In genomic region chr8:87471603-87472270, GRCm38 (mm10) we compare ENCODE assay signal across 8 mouse cellular contexts. TPM values are rescaled to one million over a fixed set of nuclear protein-coding genes. Genes with fewer than 3 reads are reported as not detected.
DNase-seq lines count a peak whose midpoint lies in the region; ATAC-seq and TF ChIP-seq lines count a peak whose summit lies in the region.

No protein-coding gene starts in this region.

- H3K4me3 ChIP-seq in lung, embryonic 15.5 days: peak overlapping the region; percentile 50
- H3K4me3 ChIP-seq in cortical plate, adult 2 months (ENCODE audit: insufficient read depth, low read length): peak overlapping the region; percentile 50
- H3K4me3 ChIP-seq in hindbrain, embryonic 15.5 days: peak overlapping the region; percentile 84
- peak overlapping the region; percentile 71 for H3K4me3 ChIP-seq in midbrain, embryonic 16.5 days (ENCODE audit: low read depth, low read length)

- H3K4me2 ChIP-seq in lung, embryonic 15.5 days: peak overlapping the region; percentile 96
- H3K4me2 ChIP-seq in hindbrain, embryonic 15.5 days: peak overlapping the region; percentile 90
- peak overlapping the region; percentile 97 for H3K4me2 ChIP-seq in midbrain, embryonic 16.5 days (ENCODE audit: low read length)

- H3K9me3 ChIP-seq in lung, embryonic 15.5 days: no peaks in the 10 kb centered on the region
- no peaks in the 10 kb centered on the region for H3K9me3 ChIP-seq in hindbrain, embryonic 15.5 days
- no peaks in the 10 kb centered on the region for H3K9me3 ChIP-seq in midbrain, embryonic 16.5 days (replicated peaks; ENCODE audit: control insufficient read depth, low read length, poor library complexity, severe bottlenecking)

- no peaks in the 10 kb centered on the region for H3K36me3 ChIP-seq in lung, embryonic 15.5 days
- no peaks in the 10 kb centered on the region for H3K36me3 ChIP-seq in hindbrain, embryonic 15.5 days
- no peaks in the 10 kb centered on the region for H3K36me3 ChIP-seq in midbrain, embryonic 16.5 days (ENCODE audit: control insufficient read depth, insufficient read depth, low read length)

- H3K27ac ChIP-seq in lung, embryonic 15.5 days: no peak overlapping the region
- no peak overlapping the region for H3K27ac ChIP-seq in cortical plate, adult 2 months (ENCODE audit: insufficient read depth, low read length)
- peak overlapping the region; percentile 87 for H3K27ac ChIP-seq in hindbrain, embryonic 15.5 days (replicated peaks)
- H3K27ac ChIP-seq in midbrain, embryonic 16.5 days (ENCODE audit: low read length): peak overlapping the region; percentile 79

- no peak for TF ChIP-seq POLR2A in cortical plate, adult 2 months (IDR thresholded peaks at IDR 0.05; ENCODE audit: extremely low read depth, insufficient read depth, low read length)

- peak; percentile 22; the same call in 1 of the 2 replicates for ATAC-seq in lung, embryonic 15.5 days (ENCODE audit: borderline replicate concordance, extremely low read depth, low FRiP score, low TSS enrichment)
- peak; percentile 64 for ATAC-seq in hindbrain, embryonic 15.5 days (ENCODE audit: low FRiP score, low read depth)
- ATAC-seq in midbrain, embryonic 16.5 days: peak; percentile 47

- WGBS in lung, embryonic 15.5 days: 2% methylated on average over 35 of the region's 36 CpGs
- WGBS in hindbrain, embryonic 15.5 days: under 1% methylated on average over 35 of the region's 36 CpGs
- under 1% methylated on average over 36 of the region's 36 CpGs for WGBS in midbrain, embryonic 16.5 days

- no peak for TF ChIP-seq CTCF in cortical plate, adult 2 months (IDR thresholded peaks at IDR 0.05; ENCODE audit: extremely low read depth, insufficient read depth, low read length)

- H3K9ac ChIP-seq in lung, embryonic 15.5 days: no peak overlapping the region
- H3K9ac ChIP-seq in hindbrain, embryonic 15.5 days: peak overlapping the region; percentile 65
- peak overlapping the region; percentile 74 for H3K9ac ChIP-seq in midbrain, embryonic 16.5 days (ENCODE audit: low read depth, low read length)

- DNase-seq in lung, postnatal 36 days: no peak
- no peak for DNase-seq in urinary bladder, postnatal 36 days (ENCODE audit: low spot score in 2 of 2)
- DNase-seq in frontal cortex, postnatal 10 days (ENCODE audit: low spot score in 2 of 2): no peak
- no peak for DNase-seq in ovary, adult 18-20 months (ENCODE audit: low spot score)

- H3K27me3 ChIP-seq in lung, embryonic 15.5 days: peaks cover 96% of the 10 kb centered on the region
- peaks cover 31% of the 10 kb centered on the region for H3K27me3 ChIP-seq in hindbrain, embryonic 15.5 days
- H3K27me3 ChIP-seq in midbrain, embryonic 16.5 days (ENCODE audit: control insufficient read depth, insufficient read depth, low read depth, low read length): peaks cover 17% of the 10 kb centered on the region

- H3K4me1 ChIP-seq in lung, embryonic 15.5 days: peaks cover 39% of the 10 kb centered on the region
- no peaks in the 10 kb centered on the region for H3K4me1 ChIP-seq in cortical plate, adult 2 months (ENCODE audit: control insufficient read depth, insufficient read depth, low read length)
- peaks cover 48% of the 10 kb centered on the region for H3K4me1 ChIP-seq in hindbrain, embryonic 15.5 days (replicated peaks)
- H3K4me1 ChIP-seq in midbrain, embryonic 16.5 days (ENCODE audit: control insufficient read depth, insufficient read depth, low read length): peaks cover 36% of the 10 kb centered on the region

RNA-seq across cellular contexts. Expression of gene Cbln1, which starts 0.7 kb away (rescaled TPM):
- 0.14 TPM in 1 of 2 replicates, not detected in the other for polyA plus RNA-seq in lung, embryonic 15.5 days (2015; fragmentation: Nextera tagmentation; extraction: Ambion mirVana)
- polyA plus RNA-seq in cortical plate, adult 2 months (2012; rRNA removed): 9.9 and 13.0 TPM in 2 replicates
- polyA plus RNA-seq in hindbrain, embryonic 15.5 days (2015; fragmentation: Nextera tagmentation; extraction: Ambion mirVana): 34.4 and 37.0 TPM in 2 replicates
- polyA plus RNA-seq in midbrain, embryonic 16.5 days (2015; fragmentation: Nextera tagmentation; extraction: Ambion mirVana): 16.7 and 19.9 TPM in 2 replicates

Comparison
In these comparisons a context has a peak if more than half of its experiments do, and no peak if none do; other contexts are left out.
1. H3K27ac ChIP-seq: peak in hindbrain, embryonic 15.5 days (single experiment) and midbrain, embryonic 16.5 days (single experiment); none in lung, embryonic 15.5 days (single experiment) and cortical plate, adult 2 months (single experiment).
2. Peak in every context shown above with its lines, with median percentiles within 50 percentile points of each other: ATAC-seq, H3K4me2 ChIP-seq and H3K4me3 ChIP-seq.